Mouse (Mus musculus): ENCODE measurements around the gene Anapc15-ps.

The Anapc15-ps gene

GRCm38 (mm10) chr10:95691347-95691746, 18.1 kb upstream of the Anapc15-ps start:
- DNase-seq (ENCODE audit: low spot score in 2 of 2): no peak

DNA sequence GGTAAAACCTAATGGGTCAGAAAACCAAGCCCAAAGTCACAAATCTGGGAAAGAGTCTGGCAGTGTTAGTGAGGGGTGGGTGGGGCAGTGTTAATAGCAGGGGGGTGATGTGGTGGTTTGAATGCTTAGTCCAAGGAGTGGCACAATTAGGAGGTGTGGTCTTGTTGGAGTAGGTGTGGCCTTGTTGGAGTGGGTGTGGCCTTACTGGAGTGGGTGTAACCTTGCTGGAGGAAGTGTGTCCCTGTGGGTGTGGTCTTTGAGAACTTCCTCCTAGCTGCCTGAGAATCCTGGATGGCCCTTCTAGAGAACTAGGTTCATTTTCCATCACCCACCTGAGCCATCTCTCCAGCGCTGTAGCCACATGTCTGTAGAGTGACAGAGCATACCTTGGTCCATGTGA, 16.6 kb upstream of the Anapc15-ps start:
- no peak for DNase-seq (ENCODE audit: low spot score in 2 of 2)

GRCm38 (mm10) chr10:95689058-95689457, 15.8 kb upstream of the Anapc15-ps start:
- DNase-seq (ENCODE audit: low spot score in 2 of 2): no peak

DNA sequence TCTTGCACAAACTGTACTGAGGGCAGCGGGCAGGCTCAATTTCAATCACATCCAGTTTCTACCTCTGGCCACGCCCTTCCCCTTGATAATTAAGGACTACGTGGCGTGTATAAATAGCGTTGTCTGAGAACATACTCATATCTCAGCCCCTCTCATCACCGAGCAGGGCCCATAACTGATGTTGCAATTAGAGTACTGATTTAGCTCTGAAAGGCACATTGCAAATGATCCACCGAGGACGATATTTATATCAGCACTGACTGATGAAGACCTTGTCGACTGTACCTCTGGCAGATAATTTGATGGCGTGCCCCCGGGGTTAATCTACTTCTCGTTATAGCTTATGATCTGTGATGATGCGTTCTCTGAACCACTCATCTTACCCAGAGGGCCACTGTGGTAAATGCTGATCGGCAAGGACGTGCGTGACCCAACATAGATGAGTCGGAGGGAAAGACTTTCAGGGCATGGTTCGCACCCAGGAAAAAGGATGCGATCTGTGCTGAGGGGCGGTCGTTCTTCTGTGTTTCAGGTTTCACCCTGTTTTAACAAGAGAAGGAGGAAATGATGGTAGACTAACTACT, 14.4 kb upstream of the Anapc15-ps start:
- DNase-seq (ENCODE audit: low spot score in 2 of 2): no peak

- no peak for DNase-seq (ENCODE audit: low spot score in 2 of 2)
Measured at GRCm38 (mm10) chr10:95686041-95686440, 12.8 kb upstream of the Anapc15-ps start.

- DNase-seq (ENCODE audit: low spot score in 2 of 2): no peak
Measured at GRCm38 (mm10) chr10:95684782-95685555, 11.7 kb upstream of the Anapc15-ps start.

DNA sequence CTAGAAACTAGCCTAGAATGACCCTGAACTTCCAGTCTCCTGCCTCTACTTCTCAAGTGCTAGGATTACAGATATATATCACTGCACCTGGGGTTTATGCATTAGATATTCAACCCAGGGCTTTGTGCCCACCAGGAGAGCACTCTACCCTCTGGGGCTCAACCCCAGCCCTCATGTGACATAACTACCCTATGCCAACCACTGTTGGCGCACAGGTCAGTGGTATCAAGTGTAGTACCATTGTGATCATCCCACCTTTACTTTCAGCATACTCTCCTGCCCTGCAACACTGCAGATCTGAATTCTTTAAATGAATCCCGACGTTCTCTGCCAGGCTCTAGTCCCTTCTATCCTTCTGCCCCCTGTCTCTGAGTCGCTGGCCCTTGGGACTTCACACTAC, 11.0 kb upstream of the Anapc15-ps start:
- no peak for DNase-seq (ENCODE audit: low spot score in 2 of 2)

DNA sequence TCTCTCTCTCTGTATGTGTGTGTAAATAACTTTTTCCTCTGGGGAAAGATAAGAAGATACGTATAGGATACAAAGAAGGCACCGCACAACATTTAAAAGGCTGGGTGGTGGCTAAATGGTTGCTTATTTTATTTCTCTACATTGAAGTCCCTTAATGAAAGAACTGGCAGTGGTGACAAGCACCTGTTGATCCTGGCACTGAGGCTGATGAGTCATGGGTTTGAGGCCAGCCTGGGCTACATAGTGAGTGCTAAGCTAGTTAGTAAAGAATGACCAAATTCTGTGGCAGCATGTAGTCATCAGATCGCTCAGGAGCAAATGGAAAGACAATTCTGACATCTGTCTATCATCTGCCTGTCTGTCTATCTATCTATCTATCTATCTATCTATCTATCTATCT, 10.5 kb upstream of the Anapc15-ps start:
- DNase-seq (ENCODE audit: low spot score in 2 of 2): no peak

DNA sequence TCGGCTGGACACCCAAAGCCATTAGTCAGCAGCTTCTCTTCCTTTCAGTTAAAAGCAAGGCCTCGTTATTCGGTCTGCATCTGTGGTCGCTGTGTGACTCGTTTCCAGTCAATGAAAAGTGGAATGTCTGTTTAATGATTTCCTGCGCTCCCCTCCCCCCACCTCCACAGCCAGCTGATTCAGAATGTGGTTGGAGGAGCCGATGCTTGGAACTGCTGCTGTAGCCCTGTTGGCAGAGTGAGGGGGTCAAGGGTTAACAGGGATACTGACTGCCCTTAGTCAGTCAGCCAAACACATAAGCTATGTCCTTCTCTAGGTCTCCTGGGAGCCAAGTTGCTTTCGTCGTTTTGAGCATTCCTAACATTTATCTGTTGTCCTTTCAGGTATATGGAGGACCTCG, 9.7 kb upstream of the Anapc15-ps start:
- DNase-seq (ENCODE audit: low spot score in 2 of 2): no peak

- DNase-seq (ENCODE audit: low spot score in 2 of 2): no peak
Measured at GRCm38 (mm10) chr10:95682091-95682740, 9.0 kb upstream of the Anapc15-ps start.

GRCm38 (mm10) chr10:95681481-95681880, 8.2 kb upstream of the Anapc15-ps start:
- no peak for DNase-seq (ENCODE audit: low spot score in 2 of 2)

- no peak for DNase-seq (ENCODE audit: low spot score in 2 of 2)
Measured at GRCm38 (mm10) chr10:95681058-95681440, 7.8 kb upstream of the Anapc15-ps start.

- no peak for DNase-seq (ENCODE audit: low spot score in 2 of 2)
Measured at GRCm38 (mm10) chr10:95680153-95681057, 7.2 kb upstream of the Anapc15-ps start.

DNA sequence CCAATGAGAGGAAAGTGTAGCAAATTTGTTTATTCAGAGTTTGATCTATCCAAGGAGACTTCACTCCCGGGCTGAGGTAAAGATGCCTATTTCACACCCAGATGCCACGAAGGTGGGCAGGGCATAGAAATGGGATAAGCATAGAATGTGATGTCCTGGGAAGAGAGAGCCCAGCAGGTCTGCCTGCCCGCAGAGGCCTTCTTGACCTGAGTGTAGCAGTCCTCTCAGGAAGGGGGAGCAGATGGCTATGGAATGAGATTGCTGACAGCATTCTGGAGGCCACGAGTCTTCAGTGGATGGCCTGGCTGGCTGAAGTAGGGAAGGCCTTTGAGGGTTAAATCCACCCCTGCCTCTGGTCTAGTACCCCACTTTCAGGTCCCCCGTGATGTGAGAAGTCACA, 5.9 kb upstream of the Anapc15-ps start:
- no peak for DNase-seq (ENCODE audit: low spot score in 2 of 2)

GRCm38 (mm10) chr10:95678661-95679060, 5.4 kb upstream of the Anapc15-ps start:
- no peak for DNase-seq (ENCODE audit: low spot score in 2 of 2)

DNA sequence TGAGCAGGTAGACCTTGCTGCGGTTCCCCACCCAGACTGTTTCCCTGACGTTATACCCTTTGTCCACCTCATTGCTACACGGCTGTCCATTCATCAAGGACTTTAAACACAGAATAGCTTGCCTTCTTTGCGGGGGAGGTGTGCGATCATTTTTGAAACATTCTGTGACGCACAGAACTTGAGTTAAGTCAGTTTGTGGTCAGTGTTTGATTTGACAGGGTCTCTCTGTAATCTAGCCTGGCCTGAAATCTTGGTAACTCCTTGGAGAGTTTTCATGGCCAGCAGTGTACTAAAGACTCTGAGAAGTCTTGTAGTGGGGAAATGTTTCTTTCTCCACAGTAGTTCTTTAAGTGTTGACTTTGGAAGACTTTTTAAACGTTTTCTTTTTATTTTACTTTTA, 5.0 kb upstream of the Anapc15-ps start:
- no peak for DNase-seq (ENCODE audit: low spot score in 2 of 2)

GRCm38 (mm10) chr10:95677356-95678109, 4.3 kb upstream of the Anapc15-ps start:
- DNase-seq (ENCODE audit: low spot score in 2 of 2): no peak

- DNase-seq (ENCODE audit: low spot score in 2 of 2): no peak
Measured at GRCm38 (mm10) chr10:95676991-95677355, 3.7 kb upstream of the Anapc15-ps start.

DNA sequence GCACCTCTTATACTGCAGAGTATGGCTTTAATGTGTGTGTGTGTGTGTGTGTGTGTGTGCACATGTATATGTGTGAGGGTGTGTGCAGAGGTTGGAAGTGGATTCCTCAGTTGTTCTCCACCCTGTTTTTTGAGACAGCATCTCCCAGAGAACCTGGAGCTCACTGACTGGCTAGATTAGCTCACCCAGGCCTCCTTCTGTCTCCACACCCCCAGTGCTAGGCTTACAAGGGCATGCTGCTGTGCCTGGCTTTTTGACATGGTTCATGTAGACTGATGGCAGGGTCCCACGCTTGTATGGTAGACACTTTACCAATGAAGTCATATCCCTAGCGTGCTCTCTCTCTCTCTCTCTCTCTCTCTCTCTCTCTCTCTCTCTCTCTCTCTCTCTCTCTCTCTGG, 3.1 kb upstream of the Anapc15-ps start:
- DNase-seq (ENCODE audit: low spot score in 2 of 2): no peak

- no peak for DNase-seq (ENCODE audit: low spot score in 2 of 2)
Measured at GRCm38 (mm10) chr10:95670781-95671780, 2.2 kb downstream of the Anapc15-ps start.
